Comparison of ENCODE assay signal across 27 mouse cellular contexts in the genomic region with DNA sequence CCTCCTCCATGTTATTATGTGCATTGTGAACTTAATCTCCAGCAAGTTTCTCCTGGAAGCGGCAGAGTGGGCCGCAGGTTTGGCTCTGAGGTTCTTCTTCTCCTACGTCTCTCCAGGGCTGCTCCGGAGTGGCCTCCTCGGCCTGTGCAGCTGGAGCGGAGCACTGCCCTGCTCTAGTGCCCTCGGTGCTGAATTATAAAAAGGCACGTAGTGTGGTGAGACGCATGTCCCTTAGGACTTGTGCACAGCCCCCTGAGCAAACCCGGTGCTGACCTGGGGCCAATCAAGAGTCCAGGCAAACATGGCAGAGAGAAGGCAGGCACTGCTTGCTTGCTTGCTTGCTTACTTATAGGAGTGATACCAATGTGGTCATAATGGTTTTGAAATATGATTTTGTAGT.
"Had no signal": no experiment of that assay in that cellular context is flagged by ENCODE, and none has a peak within 500 bp of the region (broad histone marks: within the 10 kb centered on the region; RNA-seq: fewer than 3 reads in every experiment).

No protein-coding gene starts in this region.

- ATAC-seq: forebrain, embryonic 13.5 days; forebrain, embryonic 14.5 days; forebrain, embryonic 15.5 days; forebrain, embryonic 16.5 days; forebrain, postnatal 0 days had no signal

- H3K27ac ChIP-seq: embryonic facial prominence, embryonic 10.5 days; embryonic facial prominence, embryonic 12.5 days; embryonic facial prominence, embryonic 13.5 days; embryonic facial prominence, embryonic 15.5 days; forebrain, embryonic 10.5 days; forebrain, embryonic 12.5 days; forebrain, embryonic 13.5 days; forebrain, embryonic 15.5 days; heart, adult 2 months had no signal

- H3K4me1 ChIP-seq: embryonic facial prominence, embryonic 12.5 days; embryonic facial prominence, embryonic 13.5 days; embryonic facial prominence, embryonic 15.5 days; forebrain, embryonic 13.5 days; forebrain, embryonic 15.5 days had no signal

- H3K9me3 ChIP-seq: embryonic facial prominence, embryonic 10.5 days; embryonic facial prominence, embryonic 12.5 days; embryonic facial prominence, embryonic 13.5 days; embryonic facial prominence, embryonic 15.5 days; forebrain, embryonic 10.5 days; forebrain, embryonic 12.5 days; forebrain, embryonic 13.5 days; forebrain, embryonic 15.5 days had no signal

- DNase-seq: cerebellum, adult 18-20 months; cerebellum, adult 2 months; cerebellum, adult 8-10 months; cerebellum, adult 9-10 months; cerebellum, adult 9-11 months; cerebellum, postnatal 10 days; cerebellum, postnatal 14 days; cerebellum, postnatal 25 days; cerebellum, postnatal 36 days; embryo, embryonic 11 days; forebrain, postnatal 0 days; gastrocnemius, postnatal 14 days; gastrocnemius, postnatal 25 days; gastrocnemius, postnatal 36 days; heart, adult 18-20 months; heart, adult 2 months had no signal

- H3K9ac ChIP-seq: embryonic facial prominence, embryonic 12.5 days; embryonic facial prominence, embryonic 13.5 days; embryonic facial prominence, embryonic 15.5 days; forebrain, embryonic 12.5 days; forebrain, embryonic 13.5 days; forebrain, embryonic 15.5 days; forebrain, postnatal 0 days had no signal

- H3K4me2 ChIP-seq: embryonic facial prominence, embryonic 12.5 days; embryonic facial prominence, embryonic 13.5 days; embryonic facial prominence, embryonic 15.5 days; forebrain, embryonic 12.5 days; forebrain, embryonic 13.5 days; forebrain, embryonic 15.5 days had no signal

- H3K4me3 ChIP-seq: embryonic facial prominence, embryonic 10.5 days; embryonic facial prominence, embryonic 12.5 days; embryonic facial prominence, embryonic 13.5 days; embryonic facial prominence, embryonic 15.5 days; erythroblast, embryonic 14.5 days; forebrain, embryonic 10.5 days; forebrain, embryonic 12.5 days; forebrain, embryonic 13.5 days; forebrain, embryonic 15.5 days; heart, adult 2 months had no signal

- H3K27me3 ChIP-seq: embryonic facial prominence, embryonic 12.5 days; embryonic facial prominence, embryonic 13.5 days; embryonic facial prominence, embryonic 15.5 days; forebrain, embryonic 12.5 days; forebrain, embryonic 13.5 days; forebrain, embryonic 15.5 days had no signal
